Mouse (Mus musculus) megakaryocyte-erythroid progenitor cell, adult 5 weeks (primary cell): ENCODE data around the gene Abhd17b. TPM values are rescaled to one million over a fixed set of nuclear protein-coding genes. Genes with fewer than 3 reads are reported as not detected.

Experiments
- polyA plus RNA-seq: library from polyadenylated mRNA; stranded (reverse); fragments of >175 nt; gene quantifications from 2 replicates; pipeline ENCODE4 v1.2.3, GENCODE M21; 2012

Abhd17b gene
- polyA plus RNA-seq = 15.9 TPM in 2 replicates

GRCm38 (mm10) chr19:21653172-21653981 lies at the start of gene Abhd17b:
Gene Abhd17b (plus strand): TSS chr19:21653185.

GRCm38 (mm10) chr19:21652285-21653171 lies 457 bp upstream of the Abhd17b start, which contains the start of gene 1110059E24Rik:
Gene 1110059E24Rik (minus strand): TSS chr19:21652976.

Other genes starting within 250 kb of the Abhd17b start
- gene Gda, start 179.7 kb upstream of the Abhd17b start, polyA plus RNA-seq = 8.3 and 17.7 TPM in 2 replicates
- 1.00 and 1.3 TPM in 2 replicates for gene 1110059E24Rik, start 209 bp upstream of the Abhd17b start, polyA plus RNA-seq
- 6.0 and 6.2 TPM in 2 replicates for gene Cemip2, start 125.2 kb downstream of the Abhd17b start, polyA plus RNA-seq